Mouse (Mus musculus): ENCODE data around the gene F11r. TPM values are rescaled to one million over a fixed set of nuclear protein-coding genes. Genes with fewer than 3 reads are reported as not detected.

Gene F11r
- polyA plus RNA-seq, 1 experiment from 2014 or later: 73.3 TPM

GRCm38 (mm10) chr1:171454926-171455325 is 17.6 kb downstream of the F11r start:
- Histone ChIP-seq H3K36me3 (no peaks in the 10 kb centered on the region), H3K27me3 (no peaks in the 10 kb centered on the region), H3K4me3 (replicated peaks) (no peak overlapping the region), H3K27ac (replicated peaks) (no peak overlapping the region), H3K4me1 (peaks cover 4% of the 10 kb centered on the region; the same call in 1 of the 2 replicates), H3K4me2 (replicated peaks) (no peak overlapping the region), H3K9me3 (replicated peaks) (no peaks in the 10 kb centered on the region), H3K9ac (no peak overlapping the region)
- ATAC-seq (ENCODE audit: insufficient number of reproducible peaks, low FRiP score, low TSS enrichment, low read depth): no peak
- WGBS: 81% methylated on average over 6 of the region's 6 CpGs

- no peak overlapping the region for H3K27ac ChIP-seq (replicated peaks)
- H3K4me3 ChIP-seq (replicated peaks): no peak overlapping the region
- no peaks in the 10 kb centered on the region for H3K9me3 ChIP-seq (replicated peaks)
- no peaks in the 10 kb centered on the region for H3K27me3 ChIP-seq
- H3K4me1 ChIP-seq: peaks cover 8% of the 10 kb centered on the region; the same call in 1 of the 2 replicates
- H3K9ac ChIP-seq: no peak overlapping the region
- no peak for ATAC-seq (ENCODE audit: insufficient number of reproducible peaks, low FRiP score, low TSS enrichment, low read depth)
- peaks cover 10% of the 10 kb centered on the region; the same call in 1 of the 2 replicates for H3K36me3 ChIP-seq
- 83% methylated on average over 1 of the region's 1 CpGs for WGBS
- H3K4me2 ChIP-seq (replicated peaks): no peak overlapping the region
Measured at GRCm38 (mm10) chr1:171457568-171457967, 20.2 kb downstream of the F11r start.

GRCm38 (mm10) chr1:171459791-171460190 is 22.5 kb downstream of the F11r start:
- Histone ChIP-seq H3K4me3 (replicated peaks) (no peak overlapping the region), H3K27me3 (no peaks in the 10 kb centered on the region), H3K4me2 (replicated peaks) (no peak overlapping the region), H3K4me1 (peaks cover 8% of the 10 kb centered on the region; the same call in 1 of the 2 replicates), H3K9me3 (replicated peaks) (no peaks in the 10 kb centered on the region), H3K36me3 (peaks cover 10% of the 10 kb centered on the region; the same call in 1 of the 2 replicates), H3K27ac (replicated peaks) (no peak overlapping the region), H3K9ac (no peak overlapping the region)
- ATAC-seq (ENCODE audit: insufficient number of reproducible peaks, low FRiP score, low TSS enrichment, low read depth): no peak
- WGBS: 34% methylated on average over 5 of the region's 5 CpGs

GRCm38 (mm10) chr1:171460551-171461503 is 23.5 kb downstream of the F11r start:
- Histone ChIP-seq H3K9me3 (replicated peaks) (no peaks in the 10 kb centered on the region), H3K36me3 (peaks cover 10% of the 10 kb centered on the region; the same call in 1 of the 2 replicates), H3K27ac (replicated peaks) (no peak overlapping the region), H3K4me2 (replicated peaks) (no peak overlapping the region), H3K4me3 (replicated peaks) (no peak overlapping the region), H3K4me1 (peaks cover 8% of the 10 kb centered on the region; the same call in 1 of the 2 replicates), H3K27me3 (no peaks in the 10 kb centered on the region), H3K9ac (no peak overlapping the region)
- no peak for ATAC-seq (ENCODE audit: insufficient number of reproducible peaks, low FRiP score, low TSS enrichment, low read depth)
- WGBS: 89% methylated on average over 22 of the region's 22 CpGs

GRCm38 (mm10) chr1:171463133-171463532 is 25.8 kb downstream of the F11r start:
- H3K27ac ChIP-seq (replicated peaks): no peak overlapping the region
- no peaks in the 10 kb centered on the region for H3K9me3 ChIP-seq (replicated peaks)
- ATAC-seq (ENCODE audit: insufficient number of reproducible peaks, low FRiP score, low TSS enrichment, low read depth): no peak
- no peak overlapping the region for H3K9ac ChIP-seq
- H3K4me2 ChIP-seq (replicated peaks): no peak overlapping the region
- peaks cover 8% of the 10 kb centered on the region; the same call in 1 of the 2 replicates for H3K4me1 ChIP-seq
- H3K27me3 ChIP-seq: no peaks in the 10 kb centered on the region
- H3K36me3 ChIP-seq: peaks cover 10% of the 10 kb centered on the region; the same call in 1 of the 2 replicates
- 85% methylated on average over 3 of the region's 3 CpGs for WGBS
- no peak overlapping the region for H3K4me3 ChIP-seq (replicated peaks)

- no peak for ATAC-seq (ENCODE audit: insufficient number of reproducible peaks, low FRiP score, low TSS enrichment, low read depth)
- WGBS: 88% methylated on average over 5 of the region's 5 CpGs
Measured at GRCm38 (mm10) chr1:171465749-171466412, 28.5 kb downstream of the F11r start.

GRCm38 (mm10) chr1:171466565-171466964 is 29.2 kb downstream of the F11r start:
- Histone ChIP-seq H3K27me3 (no peaks in the 10 kb centered on the region), H3K27ac (replicated peaks) (no peak overlapping the region), H3K4me2 (replicated peaks) (no peak overlapping the region), H3K36me3 (peaks cover 4% of the 10 kb centered on the region; the same call in 1 of the 2 replicates), H3K4me1 (no peaks in the 10 kb centered on the region), H3K4me3 (replicated peaks) (no peak overlapping the region), H3K9ac (no peak overlapping the region), H3K9me3 (replicated peaks) (no peaks in the 10 kb centered on the region)
- WGBS: 84% methylated on average over 4 of the region's 4 CpGs
- no peak for ATAC-seq (ENCODE audit: insufficient number of reproducible peaks, low FRiP score, low TSS enrichment, low read depth)

More at GRCm38 (mm10) chr1:171465749-171466412, 28.5 kb downstream of the F11r start:
- Histone ChIP-seq H3K27me3 (no peaks in the 10 kb centered on the region), H3K27ac (replicated peaks) (no peak overlapping the region), H3K4me2 (replicated peaks) (no peak overlapping the region), H3K9ac (no peak overlapping the region), H3K4me3 (replicated peaks) (no peak overlapping the region), H3K9me3 (replicated peaks) (no peaks in the 10 kb centered on the region), H3K36me3 (peaks cover 10% of the 10 kb centered on the region; the same call in 1 of the 2 replicates), H3K4me1 (no peaks in the 10 kb centered on the region)

- Histone ChIP-seq H3K9ac (no peak overlapping the region), H3K4me2 (replicated peaks) (no peak overlapping the region)
- 74% methylated on average over 3 of the region's 3 CpGs for WGBS
Measured at GRCm38 (mm10) chr1:171469678-171470077, 32.3 kb downstream of the F11r start.

GRCm38 (mm10) chr1:171470371-171470871 is 33.1 kb downstream of the F11r start:
- 0 out of 2 replicates have a peak, but pooled peaks have one; percentile 19 for ATAC-seq (ENCODE audit: insufficient number of reproducible peaks, low FRiP score, low TSS enrichment, low read depth)
- H3K27ac ChIP-seq (replicated peaks): no peak overlapping the region
- WGBS: 24% methylated on average over 7 of the region's 7 CpGs
- no peaks in the 10 kb centered on the region for H3K4me1 ChIP-seq
- H3K4me3 ChIP-seq (replicated peaks): no peak overlapping the region
- no peak overlapping the region for H3K9ac ChIP-seq
- no peaks in the 10 kb centered on the region for H3K36me3 ChIP-seq
- no peaks in the 10 kb centered on the region for H3K9me3 ChIP-seq (replicated peaks)
- no peaks in the 10 kb centered on the region for H3K27me3 ChIP-seq
- no peak overlapping the region for H3K4me2 ChIP-seq (replicated peaks)

More at GRCm38 (mm10) chr1:171469678-171470077, 32.3 kb downstream of the F11r start:
- Histone ChIP-seq H3K27me3 (no peaks in the 10 kb centered on the region), H3K9me3 (replicated peaks) (no peaks in the 10 kb centered on the region), H3K36me3 (no peaks in the 10 kb centered on the region), H3K4me3 (replicated peaks) (no peak overlapping the region), H3K4me1 (no peaks in the 10 kb centered on the region), H3K27ac (replicated peaks) (no peak overlapping the region)
- no peak for ATAC-seq (ENCODE audit: insufficient number of reproducible peaks, low FRiP score, low TSS enrichment, low read depth)

GRCm38 (mm10) chr1:171470896-171471295 is 33.6 kb downstream of the F11r start:
- 86% methylated on average over 5 of the region's 5 CpGs for WGBS

GRCm38 (mm10) chr1:171471452-171471851 is 34.1 kb downstream of the F11r start:
- WGBS: 42% methylated on average over 1 of the region's 1 CpGs
- ATAC-seq (ENCODE audit: insufficient number of reproducible peaks, low FRiP score, low TSS enrichment, low read depth): no peak

More at GRCm38 (mm10) chr1:171470896-171471295, 33.6 kb downstream of the F11r start:
- Histone ChIP-seq H3K4me3 (replicated peaks) (no peak overlapping the region), H3K4me1 (no peaks in the 10 kb centered on the region), H3K9me3 (replicated peaks) (no peaks in the 10 kb centered on the region), H3K27me3 (no peaks in the 10 kb centered on the region), H3K36me3 (no peaks in the 10 kb centered on the region), H3K9ac (no peak overlapping the region), H3K4me2 (replicated peaks) (no peak overlapping the region), H3K27ac (replicated peaks) (no peak overlapping the region)
- no peak for ATAC-seq (ENCODE audit: insufficient number of reproducible peaks, low FRiP score, low TSS enrichment, low read depth)

More at GRCm38 (mm10) chr1:171471452-171471851, 34.1 kb downstream of the F11r start:
- Histone ChIP-seq H3K9ac (no peak overlapping the region), H3K4me2 (replicated peaks) (no peak overlapping the region), H3K36me3 (no peaks in the 10 kb centered on the region), H3K27ac (replicated peaks) (no peak overlapping the region), H3K27me3 (no peaks in the 10 kb centered on the region), H3K9me3 (replicated peaks) (no peaks in the 10 kb centered on the region), H3K4me3 (replicated peaks) (no peak overlapping the region), H3K4me1 (no peaks in the 10 kb centered on the region)

All from embryonic facial prominence, embryonic 15.5 days (tissue).